Mouse (Mus musculus) adrenal gland, adult 8-10 months (tissue): ENCODE measurements around the gene Vgll4. TPM values are rescaled to one million over a fixed set of nuclear protein-coding genes. Genes with fewer than 3 reads are reported as not detected.

Experiments used
- DNase-seq: peaks from one replicate; pipeline ENCODE4 v3.0.0; 2022
- total RNA-seq, 4 experiments: library from RNA; stranded (reverse); gene quantifications; 2 replicates each; pipeline ENCODE4 v1.2.4; 2022

Vgll4 gene
- total RNA-seq, result 10 to 100 TPM; 43.0 to 49.5 (median 45.6) TPM

GRCm38 (mm10) chr6:114969213-114970120, at the start of gene Vgll4:
Gene Vgll4, minus strand, starts transcription at chr6:114969994.
- DNase-seq, result peak; percentile 33

GRCm38 (mm10) chr6:115015461-115015860, 45.7 kb upstream of the Vgll4 start:
- DNase-seq, result no peak

- DNase-seq, result no peak
Observed at GRCm38 (mm10) chr6:115013574-115013973, 43.8 kb upstream of the Vgll4 start.

GRCm38 (mm10) chr6:115011792-115012191, 42.0 kb upstream of the Vgll4 start:
- DNase-seq, result no peak

- DNase-seq, result no peak
Observed at GRCm38 (mm10) chr6:115010815-115011214, 41.0 kb upstream of the Vgll4 start.

GRCm38 (mm10) chr6:115010304-115010703, 40.5 kb upstream of the Vgll4 start:
- no peak for DNase-seq

GRCm38 (mm10) chr6:115007728-115008127, 37.9 kb upstream of the Vgll4 start:
- DNase-seq, result peak; percentile 37

GRCm38 (mm10) chr6:115006948-115007347, 37.2 kb upstream of the Vgll4 start:
- DNase-seq, result no peak

GRCm38 (mm10) chr6:115006065-115006464, 36.3 kb upstream of the Vgll4 start:
- no peak for DNase-seq

GRCm38 (mm10) chr6:115005351-115005890, 35.6 kb upstream of the Vgll4 start:
- no peak for DNase-seq

GRCm38 (mm10) chr6:115004636-115005035, 34.8 kb upstream of the Vgll4 start:
- DNase-seq, result no peak

GRCm38 (mm10) chr6:114998374-114999031, 28.7 kb upstream of the Vgll4 start:
- no peak for DNase-seq

GRCm38 (mm10) chr6:114997471-114997870, 27.7 kb upstream of the Vgll4 start:
- DNase-seq, result no peak

GRCm38 (mm10) chr6:114996910-114997309, 27.1 kb upstream of the Vgll4 start:
- no peak for DNase-seq

- no peak for DNase-seq
Observed at GRCm38 (mm10) chr6:114994079-114994478, 24.3 kb upstream of the Vgll4 start.

GRCm38 (mm10) chr6:114993659-114994058, 23.9 kb upstream of the Vgll4 start:
- DNase-seq, result no peak

- no peak for DNase-seq
Observed at GRCm38 (mm10) chr6:114991909-114992308, 22.1 kb upstream of the Vgll4 start.

- peak; percentile 22 for DNase-seq
Observed at GRCm38 (mm10) chr6:114988619-114988980, 18.8 kb upstream of the Vgll4 start.

GRCm38 (mm10) chr6:114987966-114988618, 18.3 kb upstream of the Vgll4 start:
- no peak for DNase-seq

GRCm38 (mm10) chr6:114982671-114983070, 12.9 kb upstream of the Vgll4 start:
- DNase-seq, result no peak

- DNase-seq, result no peak
Observed at GRCm38 (mm10) chr6:114979715-114980114, 9.9 kb upstream of the Vgll4 start.

GRCm38 (mm10) chr6:114976915-114977419, 7.2 kb upstream of the Vgll4 start:
- peak; percentile 17 for DNase-seq

GRCm38 (mm10) chr6:114974331-114974730, 4.5 kb upstream of the Vgll4 start:
- no peak for DNase-seq
